Mouse (Mus musculus) testis, adult 2 months (tissue): ENCODE results near the gene Slc24a3. TPM values are rescaled to one million over a fixed set of nuclear protein-coding genes. Genes with fewer than 3 reads are reported as not detected.

Source experiments
- H3K27ac ChIP-seq: fragments of 200-500 bp; 2 replicates; pipeline ENCODE4 v1.5.1; 2012; ENCODE audit warnings: low read depth, low read length; ENCODE audit not compliant: control insufficient read depth, insufficient read depth
- H3K27me3 ChIP-seq: fragments of 200-500 bp; 2 replicates; pipeline ENCODE4 v1.6.1; 2012; ENCODE audit warnings: mild to moderate bottlenecking, low read length, moderate library complexity; ENCODE audit not compliant: control insufficient read depth, insufficient read depth
- H3K36me3 ChIP-seq: fragments of 200-500 bp; 2 replicates; pipeline ENCODE4 v1.6.1; 2012; ENCODE audit warnings: mild to moderate bottlenecking, low read length; ENCODE audit not compliant: control insufficient read depth, insufficient read depth
- H3K4me1 ChIP-seq: fragments of 200-500 bp; 2 replicates; pipeline ENCODE4 v1.6.1; 2012; ENCODE audit warnings: low read length; ENCODE audit not compliant: control insufficient read depth, insufficient read depth
- H3K4me3 ChIP-seq: fragments of 200-500 bp; 2 replicates; pipeline ENCODE4 v1.5.1; 2012; ENCODE audit warnings: low read depth, mild to moderate bottlenecking, low read length, moderate library complexity, mixed read lengths; ENCODE audit not compliant: control insufficient read depth
- CTCF ChIP-seq: fragments of 200-500 bp; IDR thresholded peaks from 2 replicates; pipeline ENCODE4 v1.5.1; 2012; ENCODE audit warnings: low read depth, mild to moderate bottlenecking, inconsistent platforms, low read length, moderate library complexity; ENCODE audit not compliant: control insufficient read depth, insufficient read depth, insufficient replicate concordance
- POLR2A ChIP-seq: fragments of 200-500 bp; IDR thresholded peaks from 2 replicates; pipeline ENCODE4 v1.6.1; 2012; ENCODE audit warnings: low read depth, mild to moderate bottlenecking, inconsistent platforms, low read length, moderate library complexity; ENCODE audit not compliant: control insufficient read depth
- polyA plus RNA-seq: library from polyadenylated mRNA; depleted of rRNA; stranded (reverse); fragments of >200 nt; gene quantifications from 2 replicates; pipeline ENCODE4 v1.2.3, GENCODE M21; 2012

Slc24a3 gene
- polyA plus RNA-seq, 1 experiment, result 9.3 TPM

GRCm38 (mm10) chr2:145661242-145661641, 493.7 kb downstream of the Slc24a3 start:
- Histone ChIP-seq H3K27me3 (no peaks in the 10 kb centered on the region), H3K36me3 (no peaks in the 10 kb centered on the region), H3K4me1 (no peaks in the 10 kb centered on the region), H3K4me3 (no peak overlapping the region), H3K27ac (no peak overlapping the region)
- TF ChIP-seq POLR2A (no peak), CTCF (no peak)

- TF ChIP-seq CTCF (no peak), POLR2A (no peak)
- no peak overlapping the region for H3K27ac ChIP-seq
- H3K36me3 ChIP-seq, result no peaks in the 10 kb centered on the region
- H3K27me3 ChIP-seq, result no peaks in the 10 kb centered on the region
- H3K4me1 ChIP-seq, result no peaks in the 10 kb centered on the region
- H3K4me3 ChIP-seq, result no peak overlapping the region
Observed at GRCm38 (mm10) chr2:145663899-145664298, 496.3 kb downstream of the Slc24a3 start.

GRCm38 (mm10) chr2:145664311-145664710, 496.8 kb downstream of the Slc24a3 start:
- Histone ChIP-seq H3K4me3 (no peak overlapping the region), H3K4me1 (no peaks in the 10 kb centered on the region), H3K27me3 (no peaks in the 10 kb centered on the region), H3K36me3 (no peaks in the 10 kb centered on the region), H3K27ac (no peak overlapping the region)
- no peak for TF ChIP-seq CTCF
- no peak for TF ChIP-seq POLR2A

- Histone ChIP-seq H3K4me3 (no peak overlapping the region), H3K27ac (no peak overlapping the region), H3K4me1 (no peaks in the 10 kb centered on the region), H3K27me3 (no peaks in the 10 kb centered on the region), H3K36me3 (no peaks in the 10 kb centered on the region)
- no peak for TF ChIP-seq POLR2A
- TF ChIP-seq CTCF, result no peak
Observed at GRCm38 (mm10) chr2:145668135-145668534, 500.6 kb downstream of the Slc24a3 start.

DNA sequence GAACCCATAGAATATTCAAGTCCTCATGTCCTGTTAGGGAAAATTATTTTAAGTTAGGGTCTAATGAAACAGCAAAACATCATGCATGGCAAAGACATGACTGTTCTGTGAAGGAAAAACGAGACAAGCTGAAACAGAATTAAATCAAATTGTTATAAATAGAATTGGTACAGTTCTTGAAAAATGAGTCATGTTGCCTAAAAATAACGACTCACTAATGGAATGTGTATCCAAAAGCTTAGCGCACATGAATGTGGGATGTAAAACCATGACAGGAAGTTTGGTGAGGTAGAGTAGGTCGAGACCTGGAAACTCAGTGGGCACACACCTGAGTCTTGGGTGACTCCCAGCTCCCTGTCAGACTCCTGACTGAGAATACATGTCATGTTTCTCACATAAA, 502.6 kb downstream of the Slc24a3 start:
- H3K27me3 ChIP-seq, result no peaks in the 10 kb centered on the region
- H3K4me3 ChIP-seq, result no peak overlapping the region
- H3K4me1 ChIP-seq, result peaks cover under 1% of the 10 kb centered on the region; the same call in 1 of the 2 replicates
- no peak overlapping the region for H3K27ac ChIP-seq
- H3K36me3 ChIP-seq, result no peaks in the 10 kb centered on the region
- TF ChIP-seq POLR2A, result no peak

DNA sequence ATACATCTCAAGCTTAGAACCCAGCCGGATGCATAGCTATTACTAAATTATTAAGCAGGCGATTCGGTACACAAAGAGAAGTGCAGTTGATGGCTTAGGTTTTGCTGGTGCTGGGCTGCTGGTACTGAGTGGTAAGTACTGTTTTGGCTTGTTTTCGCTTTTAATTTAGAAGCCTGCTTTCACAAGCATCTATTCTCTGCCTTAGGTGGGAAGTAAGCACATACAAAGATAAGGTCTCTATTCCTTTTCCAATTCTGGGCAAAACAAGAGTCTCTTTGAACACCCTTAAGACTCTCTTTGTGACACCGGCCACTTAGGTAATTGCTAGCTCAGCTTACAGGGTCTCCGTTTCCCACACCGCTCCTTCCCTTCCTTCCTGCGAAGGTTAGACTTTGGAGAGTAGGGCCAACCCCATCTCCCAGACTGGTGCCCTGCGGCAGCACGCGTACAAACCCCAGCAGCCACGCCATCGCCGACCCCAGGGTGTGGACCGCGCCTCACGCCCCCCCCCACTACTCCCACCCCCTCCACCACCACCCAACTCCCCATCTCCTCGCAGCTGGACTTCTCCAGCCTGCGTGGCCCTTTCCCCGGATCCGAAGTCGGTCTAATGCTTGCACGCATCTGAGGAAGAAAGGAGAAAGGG, 507.1 kb downstream of the Slc24a3 start:
- peaks cover 8% of the 10 kb centered on the region for H3K4me1 ChIP-seq
- no peaks in the 10 kb centered on the region for H3K27me3 ChIP-seq
- H3K36me3 ChIP-seq, result no peaks in the 10 kb centered on the region
- H3K4me3 ChIP-seq, result peak overlapping the region; percentile 67
- H3K27ac ChIP-seq, result no peak overlapping the region
- TF ChIP-seq POLR2A, result no peak
- TF ChIP-seq CTCF, result no peak

GRCm38 (mm10) chr2:145675142-145675755, 507.7 kb downstream of the Slc24a3 start, which contains the start of gene Rin2:
TSS of gene Rin2 (plus strand) at chr2:145675215.
- no peak for TF ChIP-seq CTCF
- no peak for TF ChIP-seq POLR2A
- Histone ChIP-seq H3K27ac (no peak within 1 kb of the TSS; the same call in none of the 2 replicates), H3K27me3 (no peaks in the 10 kb centered on the region), H3K36me3 (no peaks in the 10 kb centered on the region), H3K4me1 (peaks cover 8% of the 10 kb centered on the region), H3K4me3 (peak within 1 kb of the TSS; percentile 67)
